Mouse (Mus musculus) kidney, postnatal 4 days (tissue): ENCODE measurements around the gene Fgf2.
A peak's percentile ranks its signal among the peaks of the same experiment; 100 is the strongest.

Experiments
- DNase-seq, 2 experiments: peaks; one replicate each; pipeline ENCODE4 v3.0.0; 2021; ENCODE audit warnings: mixed read lengths in 2 of 2

Gene Fgf2

GRCm38 (mm10) chr3:37418961-37419457 is 70.9 kb downstream of the Fgf2 start:
- no peak for DNase-seq

DNA sequence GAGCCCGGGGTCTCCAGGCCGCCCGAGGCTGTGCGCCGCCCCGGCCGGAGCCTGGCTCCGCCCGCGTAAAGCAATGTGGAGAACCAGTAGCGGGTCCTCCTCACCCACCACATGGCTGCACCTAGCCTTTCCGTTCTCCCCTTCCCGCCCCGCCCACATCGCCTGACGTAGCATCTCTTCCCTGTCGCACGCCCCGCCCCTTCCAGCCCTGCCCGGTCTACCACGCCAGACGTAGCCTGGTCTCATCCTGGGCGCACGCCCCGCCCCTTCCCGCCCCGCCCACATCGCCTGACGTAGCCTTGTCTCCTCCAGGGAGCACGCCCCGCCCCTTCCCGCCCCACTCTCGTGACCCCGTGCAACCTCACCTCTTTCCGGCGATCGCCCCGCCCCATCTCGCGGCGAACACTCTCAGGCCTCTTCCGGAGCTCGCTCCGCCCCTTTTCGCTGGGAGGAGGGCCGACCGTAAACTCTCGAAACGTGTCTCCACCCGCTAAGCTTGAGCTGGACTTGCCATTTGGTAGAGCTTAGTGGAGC is 71.4 kb downstream of the Fgf2 start, which contains the start of gene Spata5:
Spata5 (plus strand) TSS at position 439 of the 534 bp plus-strand sequence.
- peak; percentile 100 for DNase-seq

- DNase-seq: peak; percentile 97 to 98
Measured at GRCm38 (mm10) chr3:37420072-37420471, 71.9 kb downstream of the Fgf2 start, which contains the start of gene Nudt6. Nudt6 (minus strand) TSS chr3:37420211.

DNA sequence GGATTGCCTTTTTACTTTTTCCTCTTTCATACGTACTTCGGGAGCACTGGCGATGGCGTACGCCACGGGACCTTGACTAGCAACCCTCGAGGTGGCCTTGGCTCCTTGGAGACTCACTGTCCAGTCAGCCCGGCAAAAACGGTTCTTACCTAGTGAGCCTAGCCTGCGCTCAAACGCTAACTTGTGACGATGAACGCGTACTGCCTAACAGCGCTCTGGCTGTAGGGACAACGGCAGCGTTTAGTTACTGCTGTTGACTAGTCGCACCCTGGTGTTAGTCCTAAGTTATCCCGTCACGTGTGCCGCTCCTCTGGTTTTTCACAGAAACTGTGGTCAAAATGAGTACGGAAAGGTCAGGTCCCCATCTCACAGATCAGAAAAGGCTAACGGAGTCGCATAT is 72.5 kb downstream of the Fgf2 start:
- no peak for DNase-seq

- DNase-seq: no peak
Measured at GRCm38 (mm10) chr3:37421179-37421578, 73.0 kb downstream of the Fgf2 start.

DNA sequence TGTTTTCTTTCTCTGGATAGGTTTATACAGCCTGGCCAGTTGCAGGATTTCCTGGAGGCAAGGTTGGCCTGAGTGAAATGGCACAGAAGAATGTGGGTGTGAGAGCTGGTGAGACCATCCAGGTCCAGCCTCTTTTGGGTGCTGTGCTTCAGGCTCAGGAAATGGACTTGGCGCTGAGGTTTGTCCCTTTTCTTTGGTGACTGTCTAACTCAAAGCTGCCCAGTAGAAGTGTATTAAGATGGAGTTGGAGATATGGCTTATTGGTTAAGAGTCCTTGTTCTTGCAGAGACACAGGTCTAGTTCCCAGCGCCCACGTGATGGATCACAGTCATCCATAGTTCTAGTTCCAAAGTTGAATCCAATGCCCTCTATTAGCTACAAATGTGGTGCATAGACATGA is 77.9 kb downstream of the Fgf2 start:
- no peak for DNase-seq

DNA sequence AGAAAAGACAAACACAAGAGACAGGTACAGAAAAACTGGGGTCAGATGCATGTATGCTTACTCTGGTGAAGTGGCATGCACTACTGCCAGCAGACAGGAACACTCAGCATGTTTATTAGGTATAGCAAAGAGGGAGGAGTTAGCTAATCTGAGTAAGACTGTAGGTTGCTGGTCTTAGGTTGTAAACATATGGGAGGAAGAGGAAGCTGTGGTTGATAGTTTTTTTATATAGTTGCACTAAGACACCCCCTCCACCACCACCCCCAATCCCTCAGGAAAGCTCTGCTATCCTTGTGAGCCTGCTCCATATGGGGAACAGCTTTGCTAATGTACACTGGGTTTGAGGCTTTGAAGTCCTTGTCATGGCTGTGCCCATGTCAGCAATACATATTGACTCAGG is 82.2 kb downstream of the Fgf2 start:
- no peak for DNase-seq

- peak; percentile 48 to 61 for DNase-seq
Measured at GRCm38 (mm10) chr3:37439770-37440169, 91.6 kb downstream of the Fgf2 start.

DNA sequence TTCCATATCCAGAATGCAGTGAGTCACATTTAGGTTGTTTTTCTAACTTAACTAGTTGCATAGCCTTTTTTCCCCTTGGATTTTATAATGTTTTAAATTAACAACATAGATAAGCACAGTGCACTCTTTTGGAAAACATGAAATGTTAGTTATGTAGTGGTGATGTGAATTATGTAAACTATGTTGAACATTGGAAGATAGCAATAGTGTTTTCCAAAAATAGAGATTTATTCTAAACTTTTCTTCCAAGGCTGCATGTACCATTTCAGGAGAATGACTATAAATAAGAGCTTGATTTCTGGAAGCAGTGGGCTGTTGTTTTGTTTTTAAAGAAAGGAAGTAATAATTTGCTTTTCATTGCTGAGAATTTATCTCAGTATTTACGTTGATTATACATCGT is 95.3 kb downstream of the Fgf2 start:
- no peak for DNase-seq

GRCm38 (mm10) chr3:37455992-37456391 is 107.8 kb downstream of the Fgf2 start:
- DNase-seq: no peak
